Mouse (Mus musculus) forebrain, embryonic 15.5 days (tissue): ENCODE measurements around the gene Gm9508. TPM values are rescaled to one million over a fixed set of nuclear protein-coding genes. Genes with fewer than 3 reads are reported as not detected.

Experiments
- ATAC-seq: fragments of 200-750 bp; cut with Nextera tagmentation; replicated peaks from 2 replicates; pipeline ENCODE4 v1.8.0; 2017; ENCODE audit warnings: mild to moderate bottlenecking, moderate TSS enrichment, moderate library complexity
- H3K27ac ChIP-seq: fragments of 300-500 bp; sonication (generic); replicated peaks from 2 replicates; pipeline ENCODE4 v1.5.1; 2015; ENCODE audit warnings: mild to moderate bottlenecking, inconsistent platforms
- H3K27me3 ChIP-seq: fragments of 300-500 bp; sonication (generic); 2 replicates; pipeline ENCODE4 v1.6.1; 2015; ENCODE audit warnings: inconsistent platforms
- H3K36me3 ChIP-seq: fragments of 300-500 bp; sonication (generic); 2 replicates; pipeline ENCODE4 v1.6.1; 2015; ENCODE audit warnings: mild to moderate bottlenecking, inconsistent platforms
- H3K4me1 ChIP-seq: fragments of 300-500 bp; sonication (generic); 2 replicates; pipeline ENCODE4 v1.6.1; 2015; ENCODE audit warnings: inconsistent platforms
- H3K4me2 ChIP-seq: fragments of 300-500 bp; sonication (generic); replicated peaks from 2 replicates; pipeline ENCODE4 v1.6.1; 2015; ENCODE audit warnings: mild to moderate bottlenecking, inconsistent platforms
- H3K4me3 ChIP-seq: fragments of 300-500 bp; sonication (generic); 2 replicates; pipeline ENCODE4 v1.5.1; 2015; ENCODE audit warnings: mild to moderate bottlenecking, inconsistent platforms
- H3K9ac ChIP-seq: fragments of 300-500 bp; sonication (generic); replicated peaks from 2 replicates; pipeline ENCODE4 v1.6.1; 2015; ENCODE audit warnings: mild to moderate bottlenecking, inconsistent platforms
- H3K9me3 ChIP-seq: fragments of 300-500 bp; sonication (generic); 2 replicates; pipeline ENCODE4 v1.6.1; 2016; ENCODE audit warnings: inconsistent platforms
- WGBS: fragments of 180-500 bp; shearing (Covaris S2); methylation state at CpG from one replicate; pipeline ENCODE4 v1.1.7; 2015; ENCODE audit warnings: mixed read lengths; 5-methylcytosine and 5-hydroxymethylcytosine counted together
- polyA plus RNA-seq: library from polyadenylated mRNA; unstranded; fragments of >200 nt; fragmentation: Nextera tagmentation; extraction: Ambion mirVana; gene quantifications from 2 replicates; pipeline ENCODE4 v1.2.1, GENCODE M21; 2015

Gene Gm9508
- polyA plus RNA-seq, 1 experiment from 2014 or later = not detected

DNA sequence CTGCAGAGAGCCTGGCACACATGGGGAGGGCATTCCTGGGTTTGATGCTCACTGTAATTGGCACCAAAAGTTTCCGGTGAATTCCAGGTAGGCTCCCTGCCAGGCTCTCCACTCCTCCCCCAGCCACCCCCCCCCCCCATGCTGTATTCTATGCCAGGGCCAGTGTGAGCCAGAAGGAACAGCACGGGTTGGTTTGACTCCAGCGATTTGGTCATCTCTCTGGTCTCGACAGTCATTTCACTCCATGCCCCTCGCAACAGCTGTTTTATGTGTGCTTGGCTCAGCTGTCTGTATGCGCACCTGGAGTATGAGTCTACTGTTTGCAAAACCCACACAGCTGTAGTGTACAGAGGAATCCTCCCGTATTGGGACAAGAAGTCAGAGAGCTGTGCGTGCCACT is 30.7 kb downstream of the Gm9508 start:
- Histone ChIP-seq H3K27me3 (no peaks in the 10 kb centered on the region), H3K9ac (no peak overlapping the region), H3K27ac (no peak overlapping the region), H3K4me2 (no peak overlapping the region), H3K4me1 (no peaks in the 10 kb centered on the region), H3K36me3 (no peaks in the 10 kb centered on the region), H3K4me3 (no peak overlapping the region), H3K9me3 (no peaks in the 10 kb centered on the region)
- ATAC-seq = no peak
- WGBS = 69% methylated on average over 8 of the region's 8 CpGs

DNA sequence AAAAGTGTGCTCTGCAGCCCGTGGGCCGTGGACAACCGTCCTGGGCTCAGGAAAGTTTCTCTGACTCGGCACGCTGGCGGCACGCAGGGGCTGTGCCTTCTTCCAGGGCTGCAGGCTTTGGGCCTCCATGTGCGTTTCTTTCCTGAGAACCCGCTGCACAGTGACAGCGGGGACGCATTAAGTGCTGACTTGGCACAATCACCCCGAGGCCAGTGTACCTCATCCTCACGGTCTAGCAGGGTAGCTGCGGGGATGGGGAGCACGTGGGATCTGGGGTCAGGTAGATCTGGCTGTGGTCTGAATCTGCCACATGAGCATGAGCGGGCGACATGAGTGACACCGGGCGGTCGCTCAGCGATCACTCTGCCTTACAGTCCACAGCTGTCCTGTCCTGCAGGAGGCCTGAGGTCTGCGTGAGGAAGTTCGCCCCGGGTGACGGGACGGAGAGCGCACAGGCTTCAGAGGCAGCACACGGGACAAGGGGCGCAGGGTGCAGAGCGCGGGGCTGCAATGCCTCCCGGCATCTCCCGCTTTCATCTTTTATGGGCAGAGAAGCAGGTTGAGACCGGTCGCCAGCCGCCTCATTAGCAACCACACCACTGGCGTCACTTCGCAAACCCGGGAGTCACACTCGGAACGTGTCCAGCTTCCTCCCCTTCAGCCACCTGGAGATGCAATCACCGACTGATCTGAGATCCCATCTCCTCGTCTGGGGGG is 32.9 kb downstream of the Gm9508 start:
- no peaks in the 10 kb centered on the region for H3K9me3 ChIP-seq
- ATAC-seq = no peak
- no peaks in the 10 kb centered on the region for H3K36me3 ChIP-seq
- 59% methylated on average over 43 of the region's 43 CpGs for WGBS
- no peaks in the 10 kb centered on the region for H3K27me3 ChIP-seq
- H3K4me1 ChIP-seq = no peaks in the 10 kb centered on the region
- no peak overlapping the region for H3K9ac ChIP-seq
- H3K4me2 ChIP-seq = no peak overlapping the region
- H3K27ac ChIP-seq = no peak overlapping the region
- H3K4me3 ChIP-seq = no peak overlapping the region

GRCm38 (mm10) chr10:77658286-77658994 is 38.6 kb downstream of the Gm9508 start:
- H3K27ac ChIP-seq = no peak overlapping the region
- 79% methylated on average over 15 of the region's 15 CpGs for WGBS
- no peak overlapping the region for H3K4me3 ChIP-seq
- H3K4me1 ChIP-seq = no peaks in the 10 kb centered on the region
- H3K9ac ChIP-seq = no peak overlapping the region
- no peaks in the 10 kb centered on the region for H3K9me3 ChIP-seq
- H3K27me3 ChIP-seq = no peaks in the 10 kb centered on the region
- H3K36me3 ChIP-seq = no peaks in the 10 kb centered on the region
- ATAC-seq = no peak
- H3K4me2 ChIP-seq = no peak overlapping the region

GRCm38 (mm10) chr10:77652046-77652445 is 45.0 kb downstream of the Gm9508 start:
- no peak overlapping the region for H3K27ac ChIP-seq
- no peak overlapping the region for H3K4me2 ChIP-seq
- WGBS = 86% methylated on average over 9 of the region's 9 CpGs
- H3K9me3 ChIP-seq = no peaks in the 10 kb centered on the region
- no peak overlapping the region for H3K4me3 ChIP-seq
- ATAC-seq = no peak
- H3K36me3 ChIP-seq = no peaks in the 10 kb centered on the region
- no peak overlapping the region for H3K9ac ChIP-seq
- H3K27me3 ChIP-seq = no peaks in the 10 kb centered on the region
- H3K4me1 ChIP-seq = no peaks in the 10 kb centered on the region

DNA sequence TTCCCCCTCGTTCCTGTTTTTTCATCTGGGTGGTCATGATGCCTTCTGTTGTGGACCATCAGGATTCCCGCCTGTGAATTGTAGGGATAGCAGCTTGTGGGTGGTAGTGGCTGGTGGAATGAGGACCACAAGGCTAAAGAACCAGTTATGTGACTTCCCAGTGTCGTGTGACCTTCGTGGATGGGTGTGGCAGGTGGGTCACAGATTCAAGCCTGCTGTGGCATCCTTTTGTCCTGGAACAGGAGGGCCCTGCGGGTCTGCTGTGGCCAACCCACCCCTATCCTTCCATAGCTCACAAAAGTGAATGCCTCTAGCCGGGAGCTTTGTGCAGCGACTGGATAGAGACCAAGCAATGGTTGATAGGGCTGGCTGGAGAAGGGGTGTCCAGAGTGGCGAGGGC is 49.1 kb downstream of the Gm9508 start:
- WGBS = 88% methylated on average over 8 of the region's 8 CpGs
- Histone ChIP-seq H3K27ac (no peak overlapping the region; the same call in 1 of the 2 replicates), H3K9me3 (no peaks in the 10 kb centered on the region), H3K4me3 (no peak overlapping the region), H3K27me3 (no peaks in the 10 kb centered on the region), H3K9ac (no peak overlapping the region), H3K4me2 (no peak overlapping the region), H3K4me1 (no peaks in the 10 kb centered on the region), H3K36me3 (peaks cover 30% of the 10 kb centered on the region)
- no peak for ATAC-seq

- H3K4me3 ChIP-seq = no peak overlapping the region
- H3K4me2 ChIP-seq = no peak overlapping the region
- no peaks in the 10 kb centered on the region for H3K9me3 ChIP-seq
- H3K27ac ChIP-seq = no peak overlapping the region; the same call in 1 of the 2 replicates
- no peak overlapping the region for H3K9ac ChIP-seq
- no peaks in the 10 kb centered on the region for H3K27me3 ChIP-seq
- H3K36me3 ChIP-seq = peaks cover 31% of the 10 kb centered on the region
- ATAC-seq = peak; percentile 45
- WGBS = 76% methylated on average over 1 of the region's 1 CpGs
- H3K4me1 ChIP-seq = no peaks in the 10 kb centered on the region
Measured at GRCm38 (mm10) chr10:77647461-77647860, 49.6 kb downstream of the Gm9508 start.

Other genes with a start within 250 kb of the Gm9508 start
- gene Fam207a, start 181.4 kb downstream of the Gm9508 start, polyA plus RNA-seq = 43.0 and 44.2 TPM in 2 replicates
- gene Itgb2, start 167.0 kb downstream of the Gm9508 start, polyA plus RNA-seq = 0.65 and 0.87 TPM in 2 replicates
- 67.5 and 71.0 TPM in 2 replicates for gene Pttg1ip, start 115.5 kb downstream of the Gm9508 start, polyA plus RNA-seq
- gene Sumo3, start 91.1 kb downstream of the Gm9508 start, polyA plus RNA-seq = 318 and 322 TPM in 2 replicates
- gene Gm49325, start 91.0 kb downstream of the Gm9508 start, polyA plus RNA-seq = 4.2 and 8.6 TPM in 2 replicates
- 108 and 117 TPM in 2 replicates for gene Ube2g2, start 75.0 kb downstream of the Gm9508 start, polyA plus RNA-seq
- 0.17 and 0.52 TPM in 2 replicates for gene Tspear, start 10.7 kb downstream of the Gm9508 start, polyA plus RNA-seq
- not detected in 2 replicates for gene Gm19402, start 6.5 kb downstream of the Gm9508 start, polyA plus RNA-seq
- not detected in 2 replicates for gene Gm10272, start 9.4 kb upstream of the Gm9508 start, polyA plus RNA-seq
- gene Gm10024, start 14.2 kb upstream of the Gm9508 start, polyA plus RNA-seq = not detected in 2 replicates
- gene Gm10142, start 18.6 kb upstream of the Gm9508 start, polyA plus RNA-seq = not detected in 2 replicates
- not detected in 2 replicates for gene Krtap12-1, start 23.4 kb upstream of the Gm9508 start, polyA plus RNA-seq
- gene Gm10100, start 29.3 kb upstream of the Gm9508 start, polyA plus RNA-seq = not detected in 2 replicates
- not detected in 2 replicates for gene Gm18596, start 45.4 kb upstream of the Gm9508 start, polyA plus RNA-seq
- not detected in 2 replicates for gene Gm9736, start 54.1 kb upstream of the Gm9508 start, polyA plus RNA-seq
- gene Gm3233, start 62.4 kb upstream of the Gm9508 start, polyA plus RNA-seq = not detected in 2 replicates
- gene Gm3238, start 74.1 kb upstream of the Gm9508 start, polyA plus RNA-seq = not detected in 2 replicates
- not detected in 2 replicates for gene Gm7138, start 79.7 kb upstream of the Gm9508 start, polyA plus RNA-seq
- gene Gm3250, start 85.3 kb upstream of the Gm9508 start, polyA plus RNA-seq = not detected in 2 replicates
- gene Gm7137, start 91.0 kb upstream of the Gm9508 start, polyA plus RNA-seq = not detected in 2 replicates
- not detected in 2 replicates for gene Gm9639, start 97.8 kb upstream of the Gm9508 start, polyA plus RNA-seq
- gene Gm19668, start 101.9 kb upstream of the Gm9508 start, polyA plus RNA-seq = not detected in 2 replicates
- gene Gm9507, start 114.6 kb upstream of the Gm9508 start, polyA plus RNA-seq = not detected in 2 replicates
- gene Gm2696, start 117.4 kb upstream of the Gm9508 start, polyA plus RNA-seq = not detected in 2 replicates
- not detected in 2 replicates for gene Krtap10-4, start 129.9 kb upstream of the Gm9508 start, polyA plus RNA-seq
- not detected in 2 replicates for gene Krtap10-10, start 138.7 kb upstream of the Gm9508 start, polyA plus RNA-seq
- not detected in 2 replicates for gene Gm36176, start 149.6 kb upstream of the Gm9508 start, polyA plus RNA-seq
- not detected in 2 replicates for gene Gm10318, start 155.6 kb upstream of the Gm9508 start, polyA plus RNA-seq
- gene Gm3285, start 164.7 kb upstream of the Gm9508 start, polyA plus RNA-seq = not detected in 2 replicates
- gene Lrrc3, start 205.3 kb upstream of the Gm9508 start, polyA plus RNA-seq = 11.1 and 11.3 TPM in 2 replicates